Mouse (Mus musculus) layer of hippocampus, adult 6 months (tissue): ENCODE measurements around the gene Olfr1154. TPM values are rescaled to one million over a fixed set of nuclear protein-coding genes. Genes with fewer than 3 reads are reported as not detected.

Source experiments
- long read RNA-seq, 2 experiments: library from polyadenylated mRNA; unstranded; transcript quantifications; one replicate each; pipeline ENCODE4 v2.0.0; 2019 to 2020
- polyA plus RNA-seq: library from polyadenylated mRNA; unstranded; fragments of <200 nt; fragmentation: Nextera tagmentation; gene quantifications from 2 replicates; pipeline ENCODE4 v1.2.3, GENCODE M21; 2021

Olfr1154 gene
- polyA plus RNA-seq: not detected in 2 replicates
- long read RNA-seq, experiment 1: 0 reads
- long read RNA-seq, experiment 2: 0 reads

GRCm38 (mm10) chr2:87905066-87905465, at the start of gene Olfr1154:
Gene Olfr1154, minus strand, starts transcription at chr2:87905166.

GRCm38 (mm10) chr2:87953000-87953399, 48.0 kb upstream of the Olfr1154 start, which contains the start of gene Olfr1156:
Gene Olfr1156, minus strand, starts transcription at chr2:87953100.

GRCm38 (mm10) chr2:87945037-87945436, 40.1 kb upstream of the Olfr1154 start, which contains the start of gene Olfr1155:
Gene Olfr1155, minus strand, starts transcription at chr2:87945137.

GRCm38 (mm10) chr2:87894662-87895061, 10.3 kb downstream of the Olfr1154 start, which contains the start of gene Olfr1153:
Gene Olfr1153, plus strand, starts transcription at chr2:87894962.

GRCm38 (mm10) chr2:87866192-87866591, 38.8 kb downstream of the Olfr1154 start, which contains the start of gene Olfr1152:
Gene Olfr1152, plus strand, starts transcription at chr2:87866492.

GRCm38 (mm10) chr2:87855562-87855961, 49.4 kb downstream of the Olfr1154 start, which contains the start of gene Olfr1151:
Gene Olfr1151, plus strand, starts transcription at chr2:87855862.

Other genes starting within 250 kb of the Olfr1154 start
- not detected in 2 replicates for gene Olfr1134, start 246.7 kb downstream of the Olfr1154 start, polyA plus RNA-seq
- gene Olfr1135, start 231.5 kb downstream of the Olfr1154 start, polyA plus RNA-seq: not detected in 2 replicates
- gene Olfr1136, start 211.2 kb downstream of the Olfr1154 start, polyA plus RNA-seq: not detected in 2 replicates
- gene Olfr1137, start 192.0 kb downstream of the Olfr1154 start, polyA plus RNA-seq: not detected in 2 replicates
- gene Olfr1138, start 165.2 kb downstream of the Olfr1154 start, polyA plus RNA-seq: not detected in 2 replicates
- gene Olfr1140, start 161.4 kb downstream of the Olfr1154 start, polyA plus RNA-seq: not detected in 2 replicates
- gene Olfr1141, start 151.2 kb downstream of the Olfr1154 start, polyA plus RNA-seq: not detected in 2 replicates
- gene Olfr152, start 125.7 kb downstream of the Olfr1154 start, polyA plus RNA-seq: not detected in 2 replicates
- not detected in 2 replicates for gene Olfr1143, start 104.6 kb downstream of the Olfr1154 start, polyA plus RNA-seq
- not detected in 2 replicates for gene Olfr1145, start 95.3 kb downstream of the Olfr1154 start, polyA plus RNA-seq
- gene Olfr1148, start 74.6 kb downstream of the Olfr1154 start, polyA plus RNA-seq: not detected in 2 replicates
- not detected in 2 replicates for gene Olfr1150-ps1, start 61.2 kb downstream of the Olfr1154 start, polyA plus RNA-seq
- not detected in 2 replicates for gene Olfr1151, start 49.3 kb downstream of the Olfr1154 start, polyA plus RNA-seq
- gene Olfr1152, start 38.7 kb downstream of the Olfr1154 start, polyA plus RNA-seq: not detected in 2 replicates
- not detected in 2 replicates for gene Olfr1153, start 10.2 kb downstream of the Olfr1154 start, polyA plus RNA-seq
- gene Olfr1155, start 40.0 kb upstream of the Olfr1154 start, polyA plus RNA-seq: not detected in 2 replicates
- gene Olfr1156, start 47.9 kb upstream of the Olfr1154 start, polyA plus RNA-seq: not detected in 2 replicates
- not detected in 2 replicates for gene Olfr1157, start 63.1 kb upstream of the Olfr1154 start, polyA plus RNA-seq
- gene Olfr74, start 69.5 kb upstream of the Olfr1154 start, polyA plus RNA-seq: not detected in 2 replicates
- gene Olfr1158, start 84.9 kb upstream of the Olfr1154 start, polyA plus RNA-seq: not detected in 2 replicates
- not detected in 2 replicates for gene Olfr1160, start 103.1 kb upstream of the Olfr1154 start, polyA plus RNA-seq
- gene Olfr1161, start 117.6 kb upstream of the Olfr1154 start, polyA plus RNA-seq: not detected in 2 replicates
- gene Olfr73, start 132.5 kb upstream of the Olfr1154 start, polyA plus RNA-seq: not detected in 2 replicates
- not detected in 2 replicates for gene Olfr1162, start 146.0 kb upstream of the Olfr1154 start, polyA plus RNA-seq
- not detected in 2 replicates for gene Olfr1163, start 166.7 kb upstream of the Olfr1154 start, polyA plus RNA-seq
- gene Olfr1164, start 188.8 kb upstream of the Olfr1154 start, polyA plus RNA-seq: not detected in 2 replicates
- not detected in 2 replicates for gene Olfr1166, start 223.1 kb upstream of the Olfr1154 start, polyA plus RNA-seq